Mouse (Mus musculus): ENCODE results near the gene Tmprss11a.

DNA sequence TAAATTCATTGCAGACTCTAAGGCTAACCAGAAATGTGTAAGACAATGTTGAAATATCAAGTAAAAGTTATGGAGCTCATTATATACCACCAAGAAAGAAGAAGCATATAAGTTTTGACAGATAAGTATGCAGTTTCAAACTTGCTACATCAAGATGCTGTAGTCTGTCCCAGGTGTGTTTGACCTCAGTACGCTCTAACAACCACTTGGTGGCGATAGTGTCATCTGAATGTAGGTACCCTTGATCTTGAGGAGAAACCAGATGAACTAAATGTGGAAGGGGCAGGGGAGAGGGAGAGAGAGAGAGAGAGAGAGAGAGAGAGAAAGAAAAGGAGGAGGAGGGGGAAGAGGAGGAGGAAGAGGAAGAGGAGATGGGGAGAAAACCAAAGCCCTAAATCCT lies 36.1 kb downstream of the Tmprss11a start:
- TF ChIP-seq POLR2A (IDR thresholded peaks at IDR 0.05; ENCODE audit: borderline replicate concordance, low read depth, low read length): no peak
- no peak for TF ChIP-seq CTCF (IDR thresholded peaks at IDR 0.05; ENCODE audit: low read depth, low read length)
